Mouse (Mus musculus): ENCODE measurements around the gene Serpinb3c. TPM values are rescaled to one million over a fixed set of nuclear protein-coding genes. Genes with fewer than 3 reads are reported as not detected.
"Not testable (repeated sequence)": the region's sequence is repeated elsewhere in the genome, so short reads cannot be mapped to it uniquely, and the experiment has no call there.

The Serpinb3c gene
- polyA plus RNA-seq (2012; ENCODE audit: insufficient read depth, insufficient read length, missing spikeins) = not detected in 2 replicates

GRCm38 (mm10) chr1:107278261-107278660 is at the start of gene Serpinb3c, which contains the start of gene Serpinb3b:
Gene Serpinb3c (minus strand): TSS chr1:107278371.
Gene Serpinb3b (minus strand): TSS chr1:107278361.
- H3K27ac ChIP-seq (replicated peaks; ENCODE audit: low read depth, low read length); H3K4me1 ChIP-seq (ENCODE audit: control insufficient read depth, insufficient read depth, insufficient read length, low read length); H3K4me3 ChIP-seq (ENCODE audit: insufficient read depth, low read depth, low read length): not testable (repeated sequence)

GRCm38 (mm10) chr1:107243170-107243569 is 35.0 kb downstream of the Serpinb3c start:
- not testable (repeated sequence) for H3K4me1 ChIP-seq (ENCODE audit: control insufficient read depth, insufficient read depth, insufficient read length, low read length); H3K4me3 ChIP-seq (ENCODE audit: insufficient read depth, low read depth, low read length); H3K27ac ChIP-seq (replicated peaks; ENCODE audit: low read depth, low read length)

Other genes starting within 250 kb of the Serpinb3c start
- gene Serpinb3a, start 226.1 kb downstream of the Serpinb3c start, polyA plus RNA-seq (2012; ENCODE audit: insufficient read depth, insufficient read length, missing spikeins) = not detected in 2 replicates
- gene Serpinb3d, start 194.9 kb downstream of the Serpinb3c start, polyA plus RNA-seq (2012; ENCODE audit: insufficient read depth, insufficient read length, missing spikeins) = not detected in 2 replicates
- gene Serpinb3b, start within 50 bp of the Serpinb3c start, polyA plus RNA-seq (2012; ENCODE audit: insufficient read depth, insufficient read length, missing spikeins) = not detected in 2 replicates
- gene Serpinb11, start 82.8 kb upstream of the Serpinb3c start, polyA plus RNA-seq (2012; ENCODE audit: insufficient read depth, insufficient read length, missing spikeins) = not detected in 2 replicates
- gene Serpinb7, start 121.3 kb upstream of the Serpinb3c start, polyA plus RNA-seq (2012; ENCODE audit: insufficient read depth, insufficient read length, missing spikeins) = not detected in 2 replicates
- not detected in 2 replicates for gene Serpinb2, start 233.1 kb upstream of the Serpinb3c start, polyA plus RNA-seq (2012; ENCODE audit: insufficient read depth, insufficient read length, missing spikeins)